Mouse (Mus musculus) liver, embryonic 14.5 days (tissue): ENCODE measurements at regions not wholly inside any gene's neighbourhood (a gene's known extent, or its start where the extent isn't known, plus 50 kb on each side); places are given as distances from the start of the nearest gene placed in this dataset.

Source experiments
- CTCF ChIP-seq: IDR thresholded peaks from 2 replicates; pipeline ENCODE4 v1.5.1; 2016; ENCODE audit warnings: antibody characterized with exemption, low read depth, control low read depth
- EP300 ChIP-seq: IDR thresholded peaks from 2 replicates; pipeline ENCODE4 v1.6.1; 2016; ENCODE audit warnings: antibody characterized with exemption, low read depth

DNA sequence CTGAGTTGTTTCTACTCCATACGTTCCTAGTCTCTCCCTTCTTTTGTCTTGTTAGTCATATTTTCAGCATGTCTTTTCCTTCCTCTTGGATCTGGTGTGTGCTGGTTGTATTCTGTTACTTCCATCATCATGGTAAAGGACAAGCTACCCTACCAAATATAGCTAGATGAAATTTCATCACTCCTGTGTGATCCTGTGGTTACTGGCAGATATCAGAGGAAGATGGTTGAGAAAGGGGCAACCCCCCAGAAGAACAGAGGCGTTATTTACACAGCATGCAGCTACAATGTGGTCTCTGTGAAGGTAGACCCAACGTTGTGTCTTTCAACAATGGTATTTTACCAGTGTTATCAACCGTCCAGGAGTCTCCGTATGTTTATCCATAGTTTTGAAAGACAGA lies 52.8 kb upstream of the Adgrl4 start:
- TF ChIP-seq CTCF (no peak), EP300 (no peak)
